Mouse (Mus musculus): ENCODE results near the gene Pqlc3. TPM values are rescaled to one million over a fixed set of nuclear protein-coding genes. Genes with fewer than 3 reads are reported as not detected.

Gene Pqlc3
- polyA plus RNA-seq, 1 experiment from 2014 or later: 4.1 TPM

- Histone ChIP-seq H3K9me3 (no peaks in the 10 kb centered on the region), H3K4me1 (peaks cover 27% of the 10 kb centered on the region), H3K36me3 (peaks cover 7% of the 10 kb centered on the region; the same call in 1 of the 2 replicates), H3K27ac (no peak overlapping the region), H3K27me3 (ENCODE audit: insufficient read depth, poor library complexity, severe bottlenecking) (peaks cover 36% of the 10 kb centered on the region), H3K4me3 (no peak overlapping the region)
- no peak for DNase-seq (ENCODE audit: low spot score)
- 90% methylated on average over 5 of the region's 5 CpGs for WGBS
Measured at GRCm38 (mm10) chr12:16996886-16997462, 3.2 kb downstream of the Pqlc3 start.

DNA sequence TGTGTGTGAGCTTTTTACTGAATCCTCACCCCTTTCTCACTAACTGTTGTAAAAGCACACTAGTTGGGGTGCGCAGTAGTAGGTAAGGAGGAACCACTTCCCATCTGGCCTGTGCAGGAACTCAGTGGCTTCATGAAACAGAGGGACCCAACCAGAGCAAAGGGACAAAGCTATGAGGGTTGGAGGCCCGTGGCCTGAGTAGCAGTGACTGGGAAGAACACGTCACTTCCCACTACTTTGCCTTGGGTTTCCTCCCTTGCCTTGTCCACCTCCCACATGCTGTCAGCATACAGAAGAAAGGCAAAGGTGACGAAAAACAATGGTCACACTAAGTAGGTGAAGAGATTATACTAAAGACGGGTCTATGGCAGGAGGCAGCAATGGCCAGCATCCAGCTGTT, 3.9 kb downstream of the Pqlc3 start:
- DNase-seq (ENCODE audit: low spot score): no peak
- H3K27ac ChIP-seq: no peak overlapping the region

GRCm38 (mm10) chr12:16994291-16994690, 5.9 kb downstream of the Pqlc3 start:
- no peak overlapping the region for H3K4me3 ChIP-seq
- no peaks in the 10 kb centered on the region for H3K9me3 ChIP-seq
- H3K4me1 ChIP-seq: peaks cover 16% of the 10 kb centered on the region
- H3K36me3 ChIP-seq: peaks cover 17% of the 10 kb centered on the region; the same call in 1 of the 2 replicates
- 95% methylated on average over 2 of the region's 2 CpGs for WGBS
- DNase-seq (ENCODE audit: low spot score): no peak
- peaks cover 22% of the 10 kb centered on the region for H3K27me3 ChIP-seq (ENCODE audit: insufficient read depth, poor library complexity, severe bottlenecking)
- H3K27ac ChIP-seq: no peak overlapping the region

More for the DNA sequence above, 3.9 kb downstream of the Pqlc3 start:
- 74% methylated on average over 5 of the region's 5 CpGs for WGBS
- no peaks in the 10 kb centered on the region for H3K9me3 ChIP-seq
- no peak overlapping the region for H3K4me3 ChIP-seq
- peaks cover 27% of the 10 kb centered on the region for H3K4me1 ChIP-seq
- peaks cover 30% of the 10 kb centered on the region for H3K27me3 ChIP-seq (ENCODE audit: insufficient read depth, poor library complexity, severe bottlenecking)
- peaks cover 11% of the 10 kb centered on the region; the same call in 1 of the 2 replicates for H3K36me3 ChIP-seq

DNA sequence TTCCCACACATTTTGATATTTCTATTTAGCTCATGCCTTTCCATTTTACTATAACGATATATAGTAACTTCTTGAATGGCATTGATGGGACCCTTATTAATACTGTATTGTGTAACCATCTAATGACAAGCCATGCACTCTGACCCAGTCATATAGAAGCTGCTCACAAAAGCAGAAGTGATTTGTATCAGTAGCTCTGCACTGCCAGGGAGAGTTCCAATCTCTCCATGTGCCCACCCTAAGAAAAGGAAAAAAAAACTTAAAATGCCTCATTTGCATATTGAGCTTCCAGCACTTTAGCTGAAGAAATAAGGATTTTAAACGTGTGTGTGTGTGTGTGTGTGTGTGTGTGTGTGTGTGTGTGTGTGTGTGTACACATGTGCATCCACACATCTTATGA, 7.9 kb downstream of the Pqlc3 start:
- 86% methylated on average over 2 of the region's 2 CpGs for WGBS
- Histone ChIP-seq H3K36me3 (peaks cover 24% of the 10 kb centered on the region; the same call in 1 of the 2 replicates), H3K4me3 (no peak overlapping the region)

DNA sequence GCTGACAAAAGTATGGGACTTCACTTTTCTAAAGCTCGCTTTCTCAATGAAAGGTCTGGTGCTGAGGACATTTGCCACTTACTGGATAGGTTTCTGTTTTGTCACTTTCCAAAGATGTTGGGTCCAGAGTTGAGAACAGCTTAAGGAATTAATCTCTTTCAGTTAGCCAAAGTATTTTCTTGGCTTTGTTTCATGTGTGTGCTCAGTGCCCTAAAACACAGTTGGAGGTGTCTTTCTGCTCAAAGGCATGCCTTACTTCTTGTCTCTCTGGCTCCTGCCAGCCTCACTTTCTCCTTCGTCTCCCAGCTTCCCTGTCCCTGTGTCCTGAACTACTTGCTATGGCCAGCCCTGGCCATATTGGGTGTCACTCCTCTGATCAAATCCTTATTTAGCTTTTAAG, 8.8 kb downstream of the Pqlc3 start:
- Histone ChIP-seq H3K4me1 (peaks cover 8% of the 10 kb centered on the region; the same call in 1 of the 2 replicates), H3K27me3 (ENCODE audit: insufficient read depth, poor library complexity, severe bottlenecking) (no peaks in the 10 kb centered on the region), H3K27ac (no peak overlapping the region), H3K9me3 (no peaks in the 10 kb centered on the region), H3K4me3 (no peak overlapping the region), H3K36me3 (peaks cover 26% of the 10 kb centered on the region; the same call in 1 of the 2 replicates)
- DNase-seq (ENCODE audit: low spot score): no peak
- WGBS: 83% methylated on average over 2 of the region's 2 CpGs

More for the DNA sequence above, 7.9 kb downstream of the Pqlc3 start:
- H3K27me3 ChIP-seq (ENCODE audit: insufficient read depth, poor library complexity, severe bottlenecking): peaks cover 6% of the 10 kb centered on the region
- no peak overlapping the region for H3K27ac ChIP-seq
- DNase-seq (ENCODE audit: low spot score): no peak
- H3K4me1 ChIP-seq: peaks cover 8% of the 10 kb centered on the region; the same call in 1 of the 2 replicates
- H3K9me3 ChIP-seq: no peaks in the 10 kb centered on the region

DNA sequence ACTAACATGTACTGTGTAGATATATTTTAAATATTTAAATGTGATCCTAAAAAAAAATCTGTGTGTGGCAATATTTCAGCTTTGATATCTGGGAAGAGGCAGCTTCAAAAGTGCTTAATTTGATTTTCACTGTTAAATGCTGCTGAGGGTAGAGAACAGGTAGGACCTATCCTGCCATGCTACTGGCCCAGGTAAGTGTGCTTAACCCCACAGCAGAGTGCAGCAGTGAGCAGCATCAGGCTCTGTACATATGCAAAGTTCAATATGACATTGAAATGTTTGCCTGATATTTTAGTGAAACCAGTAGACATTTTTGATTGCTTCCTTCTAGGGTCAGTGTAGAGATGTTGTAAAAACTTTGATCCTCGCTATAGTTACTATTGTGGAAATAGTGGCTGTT, 14.4 kb downstream of the Pqlc3 start:
- Histone ChIP-seq H3K27me3 (ENCODE audit: insufficient read depth, poor library complexity, severe bottlenecking) (no peaks in the 10 kb centered on the region), H3K4me1 (no peaks in the 10 kb centered on the region), H3K9me3 (no peaks in the 10 kb centered on the region), H3K27ac (no peak overlapping the region), H3K4me3 (no peak overlapping the region), H3K36me3 (peaks cover 52% of the 10 kb centered on the region)
- 87% methylated on average over 1 of the region's 1 CpGs for WGBS
- DNase-seq (ENCODE audit: low spot score): no peak

- H3K4me3 ChIP-seq: no peak overlapping the region
- DNase-seq (ENCODE audit: low spot score): no peak
- H3K27ac ChIP-seq: no peak overlapping the region
- peaks cover 93% of the 10 kb centered on the region for H3K36me3 ChIP-seq
- no peaks in the 10 kb centered on the region for H3K27me3 ChIP-seq (ENCODE audit: insufficient read depth, poor library complexity, severe bottlenecking)
- H3K4me1 ChIP-seq: no peaks in the 10 kb centered on the region
- H3K9me3 ChIP-seq: no peaks in the 10 kb centered on the region
Measured at GRCm38 (mm10) chr12:16977120-16977519, 23.1 kb downstream of the Pqlc3 start.

DNA sequence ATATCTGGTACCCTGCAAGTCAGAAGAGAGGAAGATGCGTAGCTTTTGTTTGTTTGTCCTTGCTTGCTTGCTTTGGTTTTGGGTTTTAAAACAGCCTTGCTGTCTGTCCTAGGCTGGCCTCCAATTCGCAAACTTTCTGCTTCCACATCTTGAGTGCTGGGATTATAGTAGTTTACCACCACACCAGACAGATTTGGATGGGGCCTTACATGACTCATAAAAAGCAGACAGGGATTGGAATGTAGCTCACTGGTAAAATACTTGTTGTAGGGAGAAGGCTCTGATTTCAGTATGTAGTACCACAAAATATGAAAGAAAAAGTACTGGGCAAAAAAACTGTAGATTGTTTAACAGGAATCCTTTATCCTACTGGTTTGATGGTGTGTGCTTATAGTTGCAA, 33.4 kb downstream of the Pqlc3 start:
- H3K4me3 ChIP-seq: no peak overlapping the region
- no peak overlapping the region for H3K27ac ChIP-seq
- H3K36me3 ChIP-seq: peaks cover 70% of the 10 kb centered on the region
- 96% methylated on average over 2 of the region's 2 CpGs for WGBS
- DNase-seq (ENCODE audit: low spot score): no peak
- H3K4me1 ChIP-seq: no peaks in the 10 kb centered on the region
- no peaks in the 10 kb centered on the region for H3K9me3 ChIP-seq
- no peaks in the 10 kb centered on the region for H3K27me3 ChIP-seq (ENCODE audit: insufficient read depth, poor library complexity, severe bottlenecking)

GRCm38 (mm10) chr12:16963354-16963753, 36.9 kb downstream of the Pqlc3 start:
- H3K27me3 ChIP-seq (ENCODE audit: insufficient read depth, poor library complexity, severe bottlenecking): no peaks in the 10 kb centered on the region
- no peak overlapping the region for H3K4me3 ChIP-seq
- H3K27ac ChIP-seq: no peak overlapping the region
- H3K36me3 ChIP-seq: peaks cover 71% of the 10 kb centered on the region
- no peaks in the 10 kb centered on the region for H3K4me1 ChIP-seq
- 82% methylated on average over 2 of the region's 2 CpGs for WGBS
- no peak for DNase-seq (ENCODE audit: low spot score)
- no peaks in the 10 kb centered on the region for H3K9me3 ChIP-seq

- no peaks in the 10 kb centered on the region for H3K27me3 ChIP-seq (ENCODE audit: insufficient read depth, poor library complexity, severe bottlenecking)
- WGBS: 55% methylated on average over 1 of the region's 1 CpGs
- H3K9me3 ChIP-seq: no peaks in the 10 kb centered on the region
- H3K4me1 ChIP-seq: no peaks in the 10 kb centered on the region
- peaks cover 75% of the 10 kb centered on the region for H3K36me3 ChIP-seq
- H3K4me3 ChIP-seq: no peak overlapping the region
- DNase-seq (ENCODE audit: low spot score): no peak
- H3K27ac ChIP-seq: no peak overlapping the region
Measured at GRCm38 (mm10) chr12:16958851-16959250, 41.4 kb downstream of the Pqlc3 start.

- no peak overlapping the region for H3K27ac ChIP-seq
- H3K27me3 ChIP-seq (ENCODE audit: insufficient read depth, poor library complexity, severe bottlenecking): no peaks in the 10 kb centered on the region
- no peaks in the 10 kb centered on the region for H3K4me1 ChIP-seq
- DNase-seq (ENCODE audit: low spot score): no peak
- H3K9me3 ChIP-seq: no peaks in the 10 kb centered on the region
- H3K36me3 ChIP-seq: peaks cover 43% of the 10 kb centered on the region
- no peak overlapping the region for H3K4me3 ChIP-seq
- WGBS: 94% methylated on average over 6 of the region's 6 CpGs
Measured at GRCm38 (mm10) chr12:16948239-16948638, 52.0 kb downstream of the Pqlc3 start.

- Histone ChIP-seq H3K4me1 (no peaks in the 10 kb centered on the region), H3K27me3 (ENCODE audit: insufficient read depth, poor library complexity, severe bottlenecking) (no peaks in the 10 kb centered on the region), H3K27ac (no peak overlapping the region), H3K36me3 (peaks cover 35% of the 10 kb centered on the region), H3K4me3 (no peak overlapping the region), H3K9me3 (no peaks in the 10 kb centered on the region)
- DNase-seq (ENCODE audit: low spot score): no peak
- 83% methylated on average over 3 of the region's 3 CpGs for WGBS
Measured at GRCm38 (mm10) chr12:16941976-16942375, 58.2 kb downstream of the Pqlc3 start.

Measured in heart, embryonic 10.5 days (tissue).